Mouse (Mus musculus) left cerebral cortex, postnatal 10 days (tissue): ENCODE measurements around the gene Fcf1. TPM values are rescaled to one million over a fixed set of nuclear protein-coding genes. Genes with fewer than 3 reads are reported as not detected.

Source experiments
- total RNA-seq, 2 experiments: library from RNA; stranded (reverse); gene quantifications; 2 replicates each; pipeline ENCODE4 v1.2.3; 2021

The Fcf1 gene
- total RNA-seq, 2 experiments from 2014 or later: 33.3 to 34.0 TPM

Other genes with a start within 250 kb of the Fcf1 start
- gene Npc2, start 197.7 kb upstream of the Fcf1 start, total RNA-seq: 10 to 100 TPM; 27.3 to 30.1 TPM
- gene Isca2, start 197.6 kb upstream of the Fcf1 start, total RNA-seq: 10 to 100 TPM; 47.4 to 51.2 TPM
- 1 to 10 TPM; 1.4 to 2.0 TPM for gene Ltbp2, start 94.4 kb upstream of the Fcf1 start, total RNA-seq
- gene Arel1, start within 50 bp of the Fcf1 start, total RNA-seq: 100 to 1,000 TPM; 104 to 112 TPM
- gene Ylpm1, start 25.4 kb downstream of the Fcf1 start, total RNA-seq: 100 to 1,000 TPM; 115 to 124 TPM
- gene Prox2, start 139.9 kb downstream of the Fcf1 start, total RNA-seq: 1 to 10 TPM in 1 of 2 experiments, under 1 TPM in 1; 0.51 to 1.0 TPM
- 100 to 1,000 TPM; 171 to 180 TPM for gene Dlst, start 139.9 kb downstream of the Fcf1 start, total RNA-seq
- gene Rps6kl1, start 180.4 kb downstream of the Fcf1 start, total RNA-seq: 10 to 100 TPM; 38.8 to 39.5 TPM
- gene Pgf, start 206.9 kb downstream of the Fcf1 start, total RNA-seq: 1 to 10 TPM; 3.9 to 4.8 TPM
- 10 to 100 TPM; 60.8 to 61.7 TPM for gene Eif2b2, start 248.6 kb downstream of the Fcf1 start, total RNA-seq